Mouse (Mus musculus): Measurements from ENCODE around the gene Mrpl19.

Gene Mrpl19

DNA sequence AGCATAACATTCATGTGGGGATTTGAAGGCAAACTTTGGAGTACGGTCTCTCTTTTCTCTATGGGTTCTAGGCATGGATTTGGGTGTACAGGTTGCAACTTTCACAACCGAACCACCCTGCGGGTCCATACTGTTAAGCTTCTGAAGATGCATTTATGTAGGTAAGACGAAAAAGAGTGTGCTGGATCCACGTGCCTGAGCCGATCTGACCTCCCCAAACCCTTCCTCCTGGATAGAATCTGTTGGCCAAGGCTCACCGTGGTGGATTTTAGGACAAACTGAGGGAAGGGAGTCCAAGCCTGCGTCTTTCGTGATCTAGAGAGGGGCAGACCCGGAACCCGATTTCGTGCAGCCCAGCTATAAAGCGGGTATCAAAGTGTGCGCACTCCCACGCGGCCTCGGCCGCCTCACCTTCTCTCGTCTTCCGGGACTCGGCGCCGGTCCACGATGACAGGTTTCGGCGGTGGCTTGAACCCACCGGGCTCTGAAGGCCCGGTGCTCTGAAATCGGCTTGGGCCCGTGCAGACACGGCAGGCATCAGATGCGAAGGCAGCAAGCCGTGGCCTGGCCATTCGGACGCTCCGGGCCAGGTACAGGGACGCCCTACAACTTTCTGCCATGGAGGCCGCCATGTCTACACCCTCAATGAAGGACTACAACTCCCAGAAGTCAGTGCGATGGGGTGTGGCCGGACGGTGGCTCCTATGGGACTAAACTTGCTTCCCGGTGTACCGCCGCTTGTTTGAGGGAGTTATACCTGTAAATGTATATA, at the start of gene Mrpl19:
Gene Mrpl19 (minus strand): TSS at position 663 of the 772 bp plus-strand sequence.
- in situ Hi-C loops (cut with MboI, MseI): no loop called here

DNA sequence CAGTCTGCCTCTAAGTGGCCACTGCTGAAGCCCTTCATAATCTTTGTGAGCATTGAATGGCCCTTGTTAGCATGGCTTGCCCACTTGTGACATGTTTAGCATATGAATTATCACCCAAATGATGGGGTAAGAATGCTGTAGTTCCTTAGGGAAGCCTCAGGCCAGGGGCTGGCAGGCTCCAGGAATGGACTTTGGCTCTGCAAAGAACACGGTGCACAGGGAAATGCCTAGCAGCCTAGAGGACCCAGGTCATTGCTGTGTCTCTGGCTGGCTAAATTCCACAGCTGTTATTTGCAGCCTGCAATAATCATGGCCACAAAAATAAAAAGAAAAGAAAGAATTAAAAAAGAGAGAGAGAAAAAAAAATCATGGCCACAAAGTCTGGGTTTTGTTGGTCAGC, 46.6 kb upstream of the Mrpl19 start:
- in situ Hi-C loops (cut with MboI, MseI): no loop called here

DNA sequence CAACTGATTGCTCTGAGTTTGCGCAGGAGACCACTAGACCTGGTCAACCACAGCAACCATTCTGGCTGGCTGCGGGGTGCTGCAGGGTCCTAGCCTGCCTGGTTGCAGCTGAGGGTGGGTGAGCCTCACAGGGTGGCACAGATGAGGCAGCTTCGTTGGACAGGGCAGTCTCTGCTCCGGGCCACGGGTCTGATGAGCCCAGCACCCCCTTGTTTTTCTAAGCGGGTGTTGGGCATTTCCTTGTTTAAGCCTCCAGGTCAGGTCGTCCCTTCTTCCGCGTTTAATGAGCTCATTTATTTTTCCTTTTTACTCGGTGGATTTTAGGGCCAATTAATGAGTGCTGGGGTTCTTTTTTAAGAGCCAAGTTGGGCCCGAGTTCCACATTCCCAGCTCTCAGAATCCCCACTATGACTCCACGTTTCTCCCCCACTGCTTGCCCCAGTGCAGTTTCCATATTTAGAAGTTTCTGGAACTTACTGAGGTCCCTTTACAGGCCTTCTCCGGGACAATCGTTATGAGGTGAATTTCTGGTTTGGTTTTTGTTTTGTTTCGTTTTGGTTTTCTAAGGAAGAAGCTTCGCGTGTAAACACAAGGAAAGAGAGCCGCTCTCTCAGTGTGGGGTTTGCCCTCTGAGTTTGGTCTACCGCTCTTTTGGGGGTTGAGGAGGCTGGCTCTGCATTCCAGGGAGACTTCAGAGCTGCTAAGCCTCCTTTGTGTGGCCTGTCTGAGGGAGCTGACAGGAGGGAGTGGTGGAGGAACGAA, 24.5 kb upstream of the Mrpl19 start:
- in situ Hi-C loops (cut with MboI, MseI): no loop called here

- in situ Hi-C loops (cut with MboI, MseI): loop anchor here (5.0 kb wide), 2 partner anchors 619 to 724 kb away; no protein-coding TSS in a partner anchor
Measured at GRCm38 (mm10) chr6:81988341-81988740, 22.6 kb upstream of the Mrpl19 start.

DNA sequence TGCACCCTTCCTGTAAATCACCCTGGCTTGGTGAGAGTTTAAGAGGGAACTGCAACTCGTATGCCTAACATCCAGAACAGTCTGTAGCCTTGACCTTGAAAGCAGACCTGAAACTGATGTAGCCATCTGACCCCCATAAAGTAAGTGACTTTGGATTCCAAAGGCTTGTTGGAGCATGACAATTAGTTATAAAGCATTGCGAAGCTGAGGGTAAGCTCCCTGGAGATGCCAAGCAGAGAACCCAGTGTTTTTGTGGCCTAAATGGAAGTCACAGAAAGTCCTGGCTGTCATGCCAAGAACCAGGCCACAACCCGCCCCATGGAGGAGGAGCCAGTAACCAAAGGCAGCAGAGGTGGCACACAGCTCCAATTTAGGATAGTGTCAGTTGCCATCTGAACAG, 21.8 kb upstream of the Mrpl19 start:
- in situ Hi-C loops (cut with MboI, MseI): loop anchor here (5.0 kb wide), 2 partner anchors 620 to 725 kb away; no protein-coding TSS in a partner anchor

DNA sequence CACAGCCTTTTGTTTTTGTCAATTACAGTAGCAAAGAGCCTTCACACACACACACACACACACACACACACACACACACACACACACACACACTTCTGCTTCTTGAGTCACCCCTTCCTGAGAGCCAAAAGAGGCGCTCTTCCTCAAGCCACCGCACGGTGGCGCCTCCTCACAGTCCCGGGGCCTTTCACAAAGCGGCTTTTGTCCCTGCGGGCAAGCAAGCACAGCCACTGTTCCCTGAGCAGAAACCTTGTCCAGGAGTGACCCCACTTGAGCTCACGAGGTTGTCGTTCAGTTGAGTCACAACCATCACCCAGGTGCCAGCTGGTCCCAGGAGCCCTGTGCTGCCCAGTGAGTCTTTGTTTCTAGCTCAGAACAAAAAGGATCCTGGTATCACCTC, 21.3 kb upstream of the Mrpl19 start:
- in situ Hi-C loops (cut with MboI, MseI): loop anchor here (5.0 kb wide), 2 partner anchors 620 to 725 kb away; no protein-coding TSS in a partner anchor

- in situ Hi-C loops (cut with MboI, MseI): loop anchor here (5.0 kb wide), 2 partner anchors 621 to 726 kb away; no protein-coding TSS in a partner anchor
Measured at GRCm38 (mm10) chr6:81986599-81986998, 20.8 kb upstream of the Mrpl19 start.

DNA sequence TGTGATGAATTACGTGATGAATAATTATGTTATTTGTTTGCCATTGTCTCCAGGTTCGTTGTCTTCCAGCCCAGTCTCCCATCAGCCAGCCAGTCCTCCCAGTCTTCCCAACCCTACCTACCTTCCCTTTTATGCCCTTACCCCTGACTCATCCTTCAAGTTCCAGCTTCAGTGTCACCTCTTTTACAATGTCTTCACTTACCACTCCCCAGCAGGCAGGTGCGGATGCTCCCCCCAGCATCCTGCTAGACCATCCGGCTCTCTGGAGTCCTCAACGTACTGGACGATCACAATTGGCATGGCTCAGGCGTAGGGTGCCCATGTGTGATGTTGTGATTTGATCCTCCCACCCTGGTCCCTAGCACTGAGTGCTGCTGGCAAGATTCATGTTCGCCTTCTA, 20.4 kb upstream of the Mrpl19 start:
- in situ Hi-C loops (cut with MboI, MseI): loop anchor here (5.0 kb wide), 2 partner anchors 621 to 726 kb away; no protein-coding TSS in a partner anchor

DNA sequence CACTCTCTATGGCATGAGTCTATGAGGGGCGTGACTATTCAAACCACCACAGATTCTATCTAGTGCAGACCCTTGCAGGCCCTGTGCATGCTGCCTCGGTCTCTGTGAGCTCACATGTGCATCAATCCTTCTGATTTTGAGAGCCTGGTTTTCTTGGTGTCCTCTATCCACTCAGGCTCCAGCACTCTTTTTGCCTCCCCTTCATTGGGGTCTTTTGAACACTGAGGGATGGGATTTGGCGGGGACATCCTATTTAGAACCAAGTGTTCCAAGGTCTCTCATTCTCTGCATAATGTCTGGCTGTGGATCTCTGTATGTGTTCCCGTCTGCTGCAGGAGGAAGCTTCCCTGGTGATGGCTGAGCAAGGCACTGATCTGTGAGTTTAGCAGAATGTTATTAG, 13.5 kb upstream of the Mrpl19 start:
- in situ Hi-C loops (cut with MboI, MseI): loop anchor here in 1 of 2 experiments (5.0 kb wide), 1 partner anchor 728 kb away; the partner anchor contains the start of gene Pole4

- in situ Hi-C loops (cut with MboI, MseI): loop anchor here in 1 of 2 experiments (5.0 kb wide), 1 partner anchor 731 kb away; the partner anchor contains the start of gene Pole4
Measured at GRCm38 (mm10) chr6:81975971-81976621, 10.3 kb upstream of the Mrpl19 start.

- in situ Hi-C loops (cut with MboI, MseI): no loop called here
Measured at GRCm38 (mm10) chr6:81972595-81972994, 6.8 kb upstream of the Mrpl19 start.

DNA sequence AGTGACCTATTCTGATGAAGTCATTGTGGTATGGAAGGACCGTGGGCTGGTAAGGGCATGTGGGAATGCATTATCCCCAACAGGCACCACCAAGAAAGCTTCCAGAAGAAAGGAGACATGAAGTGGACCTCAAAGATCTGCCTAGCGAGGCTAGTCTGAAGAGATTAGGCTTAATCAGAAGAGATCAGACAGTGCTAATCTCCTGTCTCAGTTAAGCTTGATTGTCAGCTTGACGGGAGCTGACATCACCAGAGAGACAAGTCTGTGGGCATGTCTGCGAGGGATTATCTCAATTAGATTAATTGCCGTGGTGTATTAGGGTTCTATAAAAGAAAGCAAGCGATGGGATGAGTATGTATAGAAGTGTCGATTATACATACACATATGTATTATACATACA, 5.4 kb upstream of the Mrpl19 start:
- in situ Hi-C loops (cut with MboI, MseI): no loop called here

DNA sequence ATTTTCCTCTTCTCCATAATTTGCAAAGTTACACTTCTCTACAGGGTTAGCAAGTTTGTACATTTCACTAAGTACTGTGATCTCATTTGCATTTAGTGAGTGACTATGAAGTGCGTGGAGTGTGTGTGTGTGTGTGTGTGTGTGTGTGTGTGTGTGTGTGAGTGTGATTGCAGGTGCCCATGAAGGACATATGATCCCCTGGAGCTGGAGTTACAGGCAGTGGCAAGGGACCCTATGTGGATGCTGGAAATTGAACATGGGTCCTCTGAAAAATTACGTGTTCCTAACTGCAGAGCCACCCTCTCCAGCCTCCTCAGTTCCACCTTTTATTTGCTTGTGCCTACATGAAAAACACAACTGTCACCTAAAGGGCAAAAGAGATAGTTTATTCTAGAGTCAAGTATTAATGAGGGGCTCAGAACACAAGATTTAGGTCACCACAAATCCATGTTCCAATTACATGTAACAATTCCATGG, 348 bp upstream of the Mrpl19 start:
- in situ Hi-C loops (cut with MboI, MseI): no loop called here

GRCm38 (mm10) chr6:81960284-81960683, 5.5 kb downstream of the Mrpl19 start:
- in situ Hi-C loops (cut with MboI, MseI): no loop called here

GRCm38 (mm10) chr6:81959866-81960265, 5.9 kb downstream of the Mrpl19 start:
- in situ Hi-C loops (cut with MboI, MseI): no loop called here

DNA sequence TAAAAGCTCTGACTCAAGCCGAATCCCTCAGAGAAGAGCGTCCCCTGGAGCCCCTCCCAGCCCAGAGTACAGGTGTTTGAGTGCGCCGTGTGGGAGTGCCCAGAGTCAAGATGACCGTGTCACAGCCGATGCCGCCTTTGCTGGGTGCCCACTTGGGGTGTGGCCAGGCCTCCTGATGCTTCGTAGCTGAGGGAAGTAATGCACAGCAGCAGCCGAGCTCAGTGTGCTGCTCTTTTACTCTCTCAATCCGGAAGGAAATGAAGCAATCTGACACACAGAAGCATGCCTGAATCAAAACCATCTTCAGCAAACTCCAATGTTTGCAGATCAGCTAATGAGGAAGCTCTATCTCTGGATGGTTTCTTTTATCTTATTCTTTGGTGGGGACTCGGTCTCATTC, 7.8 kb downstream of the Mrpl19 start:
- in situ Hi-C loops (cut with MboI, MseI): no loop called here

DNA sequence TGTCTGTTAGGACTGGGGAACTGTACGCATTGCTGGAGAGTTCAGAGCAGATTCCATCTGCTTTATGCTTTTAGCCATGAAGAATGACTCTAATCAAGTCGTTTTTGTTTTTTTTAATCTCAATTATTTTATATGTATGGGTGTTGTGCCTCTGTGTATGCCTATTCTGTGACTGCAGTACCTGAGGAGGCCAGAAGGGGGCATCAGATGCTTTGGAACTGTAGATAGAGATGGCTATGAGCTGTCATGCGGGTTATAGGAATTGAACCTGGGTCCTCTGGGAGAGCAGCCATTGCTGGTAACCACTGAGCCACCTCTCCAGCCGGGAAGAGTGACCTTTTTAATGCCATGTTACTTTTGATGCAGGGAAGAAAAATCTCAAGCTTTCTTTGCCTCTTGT, 9.4 kb downstream of the Mrpl19 start:
- in situ Hi-C loops (cut with MboI, MseI): no loop called here

- in situ Hi-C loops (cut with MboI, MseI): no loop called here
Measured at GRCm38 (mm10) chr6:81955133-81955532, 10.6 kb downstream of the Mrpl19 start.

- in situ Hi-C loops (cut with MboI, MseI): no loop called here
Measured at GRCm38 (mm10) chr6:81946906-81947305, 18.9 kb downstream of the Mrpl19 start.

GRCm38 (mm10) chr6:81944432-81944831, 21.3 kb downstream of the Mrpl19 start:
- in situ Hi-C loops (cut with MboI, MseI): no loop called here

GRCm38 (mm10) chr6:81943281-81943680, 22.5 kb downstream of the Mrpl19 start:
- in situ Hi-C loops (cut with MboI, MseI): no loop called here

DNA sequence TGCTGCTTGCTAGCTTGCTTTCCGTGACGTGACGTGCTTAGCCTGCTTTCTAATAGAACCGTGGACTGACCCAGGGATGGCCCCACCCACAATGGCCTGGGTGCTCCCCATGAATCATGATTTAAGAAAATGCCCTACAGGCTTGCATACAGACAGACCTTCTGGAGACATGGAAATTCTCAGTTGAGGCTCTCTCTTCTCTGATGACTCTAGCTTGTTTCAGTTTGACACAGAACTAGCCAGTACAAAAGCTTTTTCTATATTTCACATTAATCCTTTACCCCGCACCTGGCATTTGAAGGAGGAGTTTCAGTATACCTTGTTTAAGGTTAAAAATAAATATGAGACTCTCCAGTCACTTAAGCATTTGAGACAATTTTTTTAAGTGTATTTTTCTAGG, 24.0 kb downstream of the Mrpl19 start:
- in situ Hi-C loops (cut with MboI, MseI): no loop called here
